Mouse (Mus musculus) embryonic fibroblast, embryonic 13.5 days (primary cell): ENCODE measurements around the gene Gdpd5. TPM values are rescaled to one million over a fixed set of nuclear protein-coding genes. Genes with fewer than 3 reads are reported as not detected.

Source experiments
- H3K27ac ChIP-seq: 2 replicates; pipeline ENCODE4 v1.5.1; 2012; ENCODE audit warnings: low read length, control low read depth, inconsistent platforms; ENCODE audit not compliant: insufficient read depth
- H3K4me1 ChIP-seq: 2 replicates; pipeline ENCODE4 v1.6.1; 2011; ENCODE audit warnings: low read length; ENCODE audit not compliant: control insufficient read depth, insufficient read depth
- H3K4me3 ChIP-seq: 2 replicates; pipeline ENCODE4 v1.5.1; 2011; ENCODE audit warnings: mild to moderate bottlenecking, control low read depth, low read length; ENCODE audit not compliant: insufficient read depth
- CTCF ChIP-seq: IDR thresholded peaks from 2 replicates; pipeline ENCODE4 v1.5.1; 2011; ENCODE audit warnings: mild to moderate bottlenecking, control low read depth, low read length, moderate library complexity, borderline replicate concordance; ENCODE audit not compliant: insufficient read depth
- POLR2A ChIP-seq: IDR thresholded peaks from 2 replicates; pipeline ENCODE4 v1.6.1; 2011; ENCODE audit warnings: low read depth, mild to moderate bottlenecking, control low read depth, low read length, moderate library complexity
- polyA plus RNA-seq: library from polyadenylated mRNA; stranded (reverse); fragments of >200 nt; gene quantifications from 2 replicates; pipeline ENCODE4 v1.2.4, GENCODE M21; 2011; ENCODE audit warnings: low read depth; ENCODE audit not compliant: missing spikeins, insufficient read length

The Gdpd5 gene
- polyA plus RNA-seq, 1 experiment, result 12.0 TPM

- no peak for TF ChIP-seq POLR2A
- no peak for TF ChIP-seq CTCF
- Histone ChIP-seq H3K4me3 (no peak overlapping the region), H3K4me1 (peaks cover 3% of the 10 kb centered on the region; the same call in 1 of the 2 replicates), H3K27ac (no peak overlapping the region)
Measured at GRCm38 (mm10) chr7:99386030-99386429, 4.8 kb downstream of the Gdpd5 start.

DNA sequence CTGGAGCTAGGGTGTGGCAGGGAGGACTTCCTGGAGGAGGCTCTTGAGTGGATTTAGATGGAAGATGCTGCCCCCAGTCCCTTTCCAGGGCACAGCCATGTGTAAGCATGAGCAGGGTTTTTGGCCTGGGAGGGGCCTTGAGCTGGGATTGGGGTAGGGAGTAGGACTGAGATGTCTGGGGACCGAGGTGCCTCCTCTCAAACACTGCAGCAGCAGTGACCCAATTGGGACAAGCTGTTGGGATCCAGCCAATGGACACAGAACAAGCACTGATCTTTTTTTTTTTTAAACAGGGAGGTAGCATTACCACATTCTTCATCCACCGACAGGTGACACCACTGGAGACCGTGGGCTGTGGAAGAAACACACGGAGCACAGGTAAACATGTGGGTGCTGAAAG, 5.6 kb downstream of the Gdpd5 start:
- no peak for TF ChIP-seq POLR2A
- no peak for TF ChIP-seq CTCF
- Histone ChIP-seq H3K4me3 (no peak overlapping the region), H3K27ac (no peak overlapping the region), H3K4me1 (peaks cover 3% of the 10 kb centered on the region; the same call in 1 of the 2 replicates)

GRCm38 (mm10) chr7:99387356-99387755, 6.1 kb downstream of the Gdpd5 start:
- Histone ChIP-seq H3K4me3 (no peak overlapping the region), H3K27ac (no peak overlapping the region), H3K4me1 (peaks cover 3% of the 10 kb centered on the region; the same call in 1 of the 2 replicates)
- TF ChIP-seq CTCF (no peak), POLR2A (no peak)

- TF ChIP-seq POLR2A, result no peak
- TF ChIP-seq CTCF, result no peak
- H3K4me1 ChIP-seq, result peaks cover 8% of the 10 kb centered on the region
- no peak overlapping the region for H3K27ac ChIP-seq
- no peak overlapping the region for H3K4me3 ChIP-seq
Measured at GRCm38 (mm10) chr7:99390559-99390958, 9.3 kb downstream of the Gdpd5 start.

DNA sequence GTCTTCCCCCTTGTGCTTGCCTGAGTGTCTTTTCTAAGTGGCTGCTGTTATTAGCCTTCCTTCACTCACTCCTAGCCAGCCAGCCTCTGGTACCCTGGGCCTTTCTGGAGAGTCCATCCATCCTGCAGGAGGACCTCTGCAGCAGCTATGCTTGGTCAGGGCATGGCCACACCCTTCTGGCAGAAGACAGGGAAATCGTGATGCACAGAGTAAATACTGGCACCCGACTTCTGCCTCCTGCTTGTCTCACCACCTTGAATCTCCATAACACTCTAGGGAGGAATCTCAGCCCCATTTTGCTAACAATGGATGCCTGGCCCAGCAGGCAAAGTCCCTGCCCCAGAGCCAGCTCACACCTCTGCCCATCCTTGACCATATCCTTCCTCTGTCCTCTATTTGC, 11.5 kb downstream of the Gdpd5 start:
- Histone ChIP-seq H3K4me3 (no peak overlapping the region), H3K27ac (no peak overlapping the region), H3K4me1 (peaks cover 8% of the 10 kb centered on the region)
- TF ChIP-seq CTCF (no peak), POLR2A (no peak)

- Histone ChIP-seq H3K4me1 (peaks cover 8% of the 10 kb centered on the region), H3K4me3 (no peak overlapping the region), H3K27ac (peak overlapping the region; percentile 30; the same call in 1 of the 2 replicates)
- TF ChIP-seq POLR2A, result no peak
- TF ChIP-seq CTCF, result no peak
Measured at GRCm38 (mm10) chr7:99393711-99394325, 12.6 kb downstream of the Gdpd5 start.

- Histone ChIP-seq H3K27ac (no peak overlapping the region), H3K4me3 (no peak overlapping the region), H3K4me1 (peaks cover 8% of the 10 kb centered on the region)
- TF ChIP-seq CTCF, result no peak
- TF ChIP-seq POLR2A, result no peak
Measured at GRCm38 (mm10) chr7:99395385-99395784, 14.2 kb downstream of the Gdpd5 start.

DNA sequence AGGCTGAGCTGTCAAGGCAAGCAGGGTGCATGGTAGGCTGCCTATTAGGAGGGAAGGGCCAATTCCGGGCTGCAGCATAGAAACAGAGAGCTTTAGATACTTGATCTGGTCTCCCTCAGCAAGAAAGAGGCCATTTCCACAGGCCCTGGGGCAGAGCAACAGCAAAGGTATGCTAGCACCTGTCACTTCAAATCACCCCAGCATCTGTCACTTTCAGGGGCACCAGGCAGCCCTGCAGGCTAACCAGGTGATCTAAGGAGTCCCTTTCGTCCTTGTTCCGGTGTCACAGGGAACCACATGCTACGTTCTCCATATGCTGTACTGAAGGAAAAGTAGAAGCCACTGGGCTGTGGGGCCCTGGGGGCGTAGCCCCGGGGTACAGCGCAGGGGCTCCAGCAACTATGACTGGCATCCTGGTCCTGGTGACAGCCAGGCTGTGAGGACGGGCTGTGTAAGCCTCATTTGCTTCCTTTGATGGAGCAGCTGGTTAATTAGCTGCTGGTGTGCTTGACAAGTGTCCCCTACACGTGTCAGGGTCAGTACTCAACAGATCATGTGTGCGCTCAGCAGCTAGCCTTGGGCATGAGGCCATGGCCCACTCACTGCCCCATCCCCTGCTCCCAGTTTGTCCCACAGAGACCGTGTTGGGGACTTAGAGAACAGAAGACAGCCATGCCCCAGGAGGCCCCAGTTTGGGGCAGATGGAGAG, 14.8 kb downstream of the Gdpd5 start:
- no peak overlapping the region for H3K27ac ChIP-seq
- H3K4me3 ChIP-seq, result no peak overlapping the region
- H3K4me1 ChIP-seq, result peaks cover 8% of the 10 kb centered on the region
- TF ChIP-seq POLR2A, result no peak
- no peak for TF ChIP-seq CTCF

DNA sequence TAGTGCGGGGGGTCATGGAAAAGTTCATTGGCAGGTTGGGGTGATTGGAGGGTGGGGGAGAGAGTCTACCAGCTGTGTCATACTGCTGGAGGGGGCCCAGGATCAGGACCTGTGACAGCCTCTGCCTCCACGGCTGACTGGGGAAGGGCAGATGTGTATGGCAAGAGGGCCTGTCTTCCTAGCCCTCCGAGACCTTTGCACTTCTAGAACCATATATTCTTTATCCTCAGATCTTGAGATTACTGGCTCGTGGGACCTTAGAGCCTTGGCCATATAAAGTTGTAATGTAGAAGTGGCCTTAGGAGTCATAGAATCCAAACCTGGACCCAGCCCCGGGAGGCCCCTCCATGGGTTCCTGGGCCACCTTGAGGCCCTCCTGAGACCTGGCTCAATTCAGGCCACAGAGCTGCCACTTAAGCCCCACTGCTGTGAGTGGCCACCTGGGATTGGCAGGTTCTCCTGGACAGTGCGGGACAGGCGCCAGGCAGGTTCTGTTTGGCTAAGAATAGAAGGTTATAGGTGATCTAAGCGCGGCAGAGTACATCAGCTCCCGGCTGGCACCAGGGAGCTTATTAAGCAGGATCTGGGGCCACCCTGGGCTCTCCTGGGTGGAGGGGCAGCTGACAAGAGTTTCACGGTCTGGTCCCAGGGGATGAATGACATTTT, 15.9 kb downstream of the Gdpd5 start:
- TF ChIP-seq POLR2A (no peak), CTCF (no peak)
- Histone ChIP-seq H3K4me1 (peaks cover 12% of the 10 kb centered on the region), H3K4me3 (no peak overlapping the region), H3K27ac (no peak overlapping the region)

- H3K4me3 ChIP-seq, result no peak overlapping the region
- H3K4me1 ChIP-seq, result peaks cover 13% of the 10 kb centered on the region
- H3K27ac ChIP-seq, result peak overlapping the region; percentile 43; the same call in 1 of the 2 replicates
- TF ChIP-seq POLR2A (no peak), CTCF (no peak)
Measured at GRCm38 (mm10) chr7:99401373-99401772, 20.2 kb downstream of the Gdpd5 start.
